Mouse (Mus musculus): ENCODE results near the gene Llcfc1.

Llcfc1 gene

DNA sequence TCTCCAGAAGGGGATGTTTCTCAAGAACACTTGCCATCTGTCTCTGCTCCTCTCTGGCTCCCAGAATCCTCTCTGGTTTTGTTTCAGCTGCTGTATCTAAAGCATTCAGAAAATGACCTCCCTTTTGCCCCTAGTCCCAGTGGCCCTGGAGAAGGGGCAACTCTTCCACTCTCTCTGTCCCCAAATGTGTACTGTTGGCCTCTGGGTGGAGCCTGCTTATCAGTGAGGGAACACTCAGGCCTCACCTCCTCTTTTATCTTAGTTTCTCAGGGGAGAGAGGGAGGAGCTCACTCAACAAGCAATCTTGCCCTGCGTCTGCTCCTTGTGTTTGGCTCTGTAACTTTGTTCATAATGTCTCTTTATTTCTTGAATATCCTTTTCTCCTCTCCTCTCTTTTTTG is 19.9 kb downstream of the Llcfc1 start, which contains the start of gene Kel:
Gene Kel (minus strand): TSS at position 217 of the 400 bp plus-strand sequence.
- DNase-seq (ENCODE audit: low read depth, low spot score), result no peak

DNA sequence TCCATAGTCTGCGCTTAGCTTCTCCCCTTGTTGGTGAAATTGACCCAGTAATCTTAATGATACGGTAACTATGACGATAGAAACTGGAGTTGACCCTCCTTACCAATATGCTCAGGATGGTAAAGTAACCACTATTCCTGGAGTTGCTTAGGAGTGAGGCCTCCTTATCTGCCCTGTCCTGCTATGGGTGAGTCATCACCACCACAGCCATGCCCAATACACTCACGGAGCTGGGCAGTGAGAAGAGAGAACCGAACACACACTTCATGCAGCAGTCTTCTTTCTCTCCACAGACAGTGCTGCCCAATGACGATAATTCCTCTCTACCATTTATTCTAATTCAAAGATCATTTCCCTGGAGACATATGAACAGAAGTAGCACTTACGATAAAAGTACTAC is 22.0 kb downstream of the Llcfc1 start:
- DNase-seq (ENCODE audit: low read depth, low spot score), result no peak

DNA sequence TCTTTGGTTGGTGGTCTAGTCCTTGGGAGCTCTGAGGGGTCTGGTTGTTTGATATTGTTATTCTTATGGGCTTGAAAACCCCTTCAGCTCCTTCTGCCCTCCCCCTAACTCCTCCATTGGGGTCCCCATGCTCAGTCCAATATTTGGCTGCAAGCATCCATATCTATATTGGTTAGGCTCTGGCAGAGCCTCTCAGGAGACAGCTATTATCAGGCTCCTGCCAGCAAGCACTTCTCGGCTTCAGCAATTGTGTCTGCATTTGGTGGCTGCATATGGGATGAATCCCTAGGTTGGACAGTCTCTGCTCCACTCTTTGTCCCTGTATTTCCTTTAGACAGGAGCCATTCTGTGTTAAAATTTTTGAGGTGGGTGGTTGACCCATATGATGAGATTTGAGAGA is 26.1 kb downstream of the Llcfc1 start:
- DNase-seq (ENCODE audit: low read depth, low spot score), result no peak

DNA sequence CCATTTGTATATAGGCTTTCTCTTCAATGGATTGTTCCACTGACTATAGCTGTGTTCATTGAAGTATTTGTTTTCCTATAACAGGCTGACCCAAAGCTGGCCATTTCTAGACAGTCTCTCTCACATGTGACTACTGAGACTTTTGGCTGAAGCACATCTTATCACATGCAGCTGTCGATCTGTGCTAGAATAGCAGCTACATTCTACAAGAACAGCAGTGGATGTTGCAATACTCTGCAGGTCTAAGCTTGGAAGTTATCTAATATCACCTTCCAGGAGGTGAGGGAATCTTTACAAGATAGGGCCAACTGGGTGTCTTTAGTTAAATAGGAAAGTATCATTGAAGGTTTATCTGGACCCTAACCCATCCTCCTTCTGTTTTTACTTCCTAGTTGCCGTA is 37.2 kb downstream of the Llcfc1 start:
- no peak for DNase-seq (ENCODE audit: low read depth, low spot score)

DNA sequence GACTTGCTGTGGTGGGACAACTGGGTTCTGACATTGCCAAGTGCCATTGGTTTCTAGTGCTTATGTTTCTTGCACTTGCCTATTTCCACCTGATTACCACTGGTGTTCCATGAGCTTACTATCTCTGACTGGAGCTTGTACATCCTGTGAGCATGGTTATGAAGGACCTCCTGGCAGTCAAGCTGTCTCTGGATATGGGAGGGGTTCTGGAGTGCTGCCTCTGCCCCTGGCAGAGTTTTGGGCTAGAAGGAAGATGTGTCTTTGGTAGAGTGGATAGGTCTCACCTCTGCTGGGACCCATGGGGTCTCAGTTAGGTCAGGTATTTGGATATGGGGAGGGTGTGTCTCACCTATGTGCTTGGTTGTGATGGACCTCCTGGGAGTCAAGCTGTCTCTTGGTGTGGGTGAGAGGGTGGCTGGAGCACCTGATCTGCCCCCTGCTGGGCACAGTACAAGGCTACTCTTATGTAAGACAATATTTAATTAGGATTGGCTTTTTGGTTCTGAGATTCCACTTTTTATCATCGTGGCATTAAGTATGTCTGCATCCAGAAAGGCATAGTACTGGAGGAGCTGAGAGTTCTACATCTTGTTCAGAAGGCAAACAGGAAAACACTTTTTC is 43.9 kb downstream of the Llcfc1 start:
- DNase-seq (ENCODE audit: low read depth, low spot score), result no peak

DNA sequence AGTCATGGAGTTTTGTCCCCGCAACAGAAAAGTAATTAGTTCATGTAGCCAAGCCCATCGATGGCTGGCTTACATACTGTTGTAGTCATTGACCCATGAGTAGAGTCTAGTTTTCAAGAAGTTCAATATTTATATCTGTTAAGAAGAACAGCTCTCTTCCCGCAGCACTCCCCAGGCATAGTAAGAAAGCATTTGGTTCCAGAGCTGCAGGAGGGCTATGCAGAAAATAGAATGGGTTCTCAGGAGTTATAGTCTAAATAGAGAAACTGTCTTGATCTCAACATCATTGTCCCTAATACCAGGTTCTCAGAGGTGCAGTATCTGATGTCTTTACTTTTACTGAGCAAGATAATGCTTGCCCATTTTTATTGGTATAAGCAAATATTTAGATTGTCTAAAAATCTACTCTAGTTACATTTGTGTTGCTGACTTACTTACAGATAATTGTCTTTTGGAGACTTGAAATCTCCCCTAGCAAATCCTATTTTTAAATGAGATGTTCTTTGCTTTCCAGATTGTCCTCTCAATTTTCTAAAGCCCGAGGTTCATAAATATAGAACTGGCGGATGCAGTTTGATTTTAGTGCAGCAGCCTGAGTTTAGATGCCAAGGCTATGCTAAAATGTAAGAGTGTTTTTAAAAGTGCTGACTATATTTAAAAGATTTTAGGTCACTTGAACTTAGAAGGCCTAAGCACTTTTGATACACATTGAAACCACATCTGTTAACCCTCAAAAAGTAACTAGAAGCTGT is 50.7 kb downstream of the Llcfc1 start:
- DNase-seq (ENCODE audit: low read depth, low spot score), result no peak

Measured in retina, adult 2 months (tissue).